Mouse (Mus musculus) olfactory bulb, adult 2 months (tissue): ENCODE results near the gene Tgoln1.

Experiments used
- CTCF ChIP-seq: fragments of 200-500 bp; IDR thresholded peaks from 2 replicates; pipeline ENCODE4 v1.5.1; 2012; ENCODE audit warnings: low read depth, mild to moderate bottlenecking, low read length, moderate library complexity; ENCODE audit not compliant: insufficient read depth
- POLR2A ChIP-seq: fragments of 200-500 bp; IDR thresholded peaks from 2 replicates; pipeline ENCODE4 v1.6.1; 2012; ENCODE audit warnings: mild to moderate bottlenecking, low read depth, low read length, moderate library complexity; ENCODE audit not compliant: insufficient read depth

DNA sequence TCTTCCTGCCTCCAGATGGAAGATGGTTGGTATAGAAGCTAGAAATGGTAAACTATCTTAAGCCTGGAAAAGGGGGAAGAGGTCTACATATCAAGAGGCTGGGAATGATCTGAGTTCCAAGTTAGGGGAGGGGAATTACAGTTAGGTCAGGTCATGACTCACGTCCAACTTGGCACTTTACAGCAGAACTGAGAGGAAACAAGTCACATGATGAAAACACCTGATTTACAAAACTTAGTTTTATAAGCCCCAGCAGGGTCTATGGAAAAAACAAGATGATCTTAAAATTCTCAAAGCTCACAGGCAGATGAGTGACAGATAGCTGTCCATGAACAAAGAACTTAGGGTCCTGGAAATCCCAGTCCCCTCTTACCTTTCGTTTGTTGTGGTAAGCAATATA lies 1.6 kb downstream of the Tgoln1 start:
- TF ChIP-seq CTCF (no peak), POLR2A (no peak)
